Mouse (Mus musculus): ENCODE measurements at regions not wholly inside any gene's neighbourhood (a gene's known extent, or its start where the extent isn't known, plus 50 kb on each side); places are given as distances from the start of the nearest gene placed in this dataset.

DNA sequence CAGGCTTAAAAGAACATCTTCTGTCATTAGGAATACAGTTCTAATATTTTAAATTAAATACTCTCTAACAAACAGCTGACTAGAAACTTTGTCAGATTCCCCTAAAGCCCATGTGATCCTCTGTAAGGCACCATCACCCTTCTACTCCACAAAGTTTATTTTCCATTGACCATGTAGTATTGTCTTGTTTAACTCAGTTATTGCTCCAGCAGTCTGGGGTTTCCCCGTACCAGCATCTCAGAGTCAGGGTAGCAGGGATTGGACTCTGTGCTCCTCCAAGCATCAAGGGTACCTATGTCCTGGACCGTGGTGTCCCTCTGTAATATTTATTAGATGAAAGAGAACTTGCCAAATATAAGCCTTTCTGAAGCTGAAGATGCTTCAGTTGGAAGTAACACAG, 322.4 kb upstream of the Adamts16 start:
- TF ChIP-seq CTCF (IDR thresholded peaks at IDR 0.05) = no peak
- no peak for TF ChIP-seq POLR2A (IDR thresholded peaks at IDR 0.05; ENCODE audit: insufficient read depth, low read depth, low read length)
- TF ChIP-seq EP300 (IDR thresholded peaks at IDR 0.05; ENCODE audit: insufficient read depth, low read depth, low read length) = no peak

All from heart, adult 2 months (tissue).